Mouse (Mus musculus): ENCODE data around the gene Rnf182. TPM values are rescaled to one million over a fixed set of nuclear protein-coding genes. Genes with fewer than 3 reads are reported as not detected.

Rnf182 gene
- total and polyA plus RNA-seq, 2 experiments from 2014 or later, result 0.56 to 0.88 TPM

- ATAC-seq (ENCODE audit: insufficient read depth, low read depth) (peak; percentile 90), DNase-seq (ENCODE audit: low spot score) (peak; percentile 81)
- H3K4me2 ChIP-seq (ENCODE audit: low read depth, low read length), result no peak overlapping the region
- no peaks in the 10 kb centered on the region for H3K9me3 ChIP-seq (replicated peaks; ENCODE audit: control insufficient read depth, low read length)
- WGBS, result 45% methylated on average over 8 of the region's 8 CpGs
- no peaks in the 10 kb centered on the region for H3K27me3 ChIP-seq (ENCODE audit: control insufficient read depth, insufficient read depth, low read length)
- no peak for TF ChIP-seq CTCF (IDR thresholded peaks at IDR 0.05; ENCODE audit: low read depth)
- peak; percentile 71; the same call in 1 of the 2 replicates for TF ChIP-seq EP300 (IDR thresholded peaks at IDR 0.05; ENCODE audit: low read depth)
- no peak overlapping the region for H3K9ac ChIP-seq (replicated peaks; ENCODE audit: low read depth, low read length)
- no peaks in the 10 kb centered on the region for H3K4me1 ChIP-seq (ENCODE audit: control insufficient read depth, insufficient read depth)
- no peaks in the 10 kb centered on the region for H3K36me3 ChIP-seq (replicated peaks; ENCODE audit: control insufficient read depth, insufficient read depth, low read length)
- peak overlapping the region; percentile 50 for H3K27ac ChIP-seq (ENCODE audit: low read depth)
- H3K4me3 ChIP-seq (ENCODE audit: low read depth, low read length), result no peak overlapping the region
Observed at GRCm38 (mm10) chr13:43684499-43684994, 69.0 kb downstream of the Rnf182 start.

- Histone ChIP-seq H3K9me3 (replicated peaks; ENCODE audit: control insufficient read depth, low read length) (no peaks in the 10 kb centered on the region), H3K4me2 (ENCODE audit: low read depth, low read length) (no peak overlapping the region), H3K4me1 (ENCODE audit: control insufficient read depth, insufficient read depth) (no peaks in the 10 kb centered on the region), H3K4me3 (ENCODE audit: low read depth, low read length) (no peak overlapping the region), H3K9ac (replicated peaks; ENCODE audit: low read depth, low read length) (no peak overlapping the region), H3K27ac (ENCODE audit: low read depth) (no peak overlapping the region), H3K27me3 (ENCODE audit: control insufficient read depth, insufficient read depth, low read length) (no peaks in the 10 kb centered on the region), H3K36me3 (replicated peaks; ENCODE audit: control insufficient read depth, insufficient read depth, low read length) (no peaks in the 10 kb centered on the region)
- TF ChIP-seq CTCF (IDR thresholded peaks at IDR 0.05; ENCODE audit: low read depth), result no peak
- TF ChIP-seq EP300 (IDR thresholded peaks at IDR 0.05; ENCODE audit: low read depth), result no peak
- DNase-seq (ENCODE audit: low spot score) (no peak), ATAC-seq (ENCODE audit: insufficient read depth, low read depth) (no peak)
- 89% methylated on average over 10 of the region's 10 CpGs for WGBS
Observed at GRCm38 (mm10) chr13:43688065-43688464, 72.6 kb downstream of the Rnf182 start.

- WGBS, result 66% methylated on average over 3 of the region's 3 CpGs
- H3K9ac ChIP-seq (replicated peaks; ENCODE audit: low read depth, low read length), result no peak overlapping the region
- TF ChIP-seq CTCF (IDR thresholded peaks at IDR 0.05; ENCODE audit: low read depth) (0 out of 2 replicates have a peak, but pooled peaks have one; percentile 17), EP300 (IDR thresholded peaks at IDR 0.05; ENCODE audit: low read depth) (no peak)
Observed at GRCm38 (mm10) chr13:43691755-43692154, 76.2 kb downstream of the Rnf182 start.

GRCm38 (mm10) chr13:43695521-43695920, 80.0 kb downstream of the Rnf182 start:
- DNase-seq (ENCODE audit: low spot score), result no peak
- ATAC-seq (ENCODE audit: insufficient read depth, low read depth), result no peak
- Histone ChIP-seq H3K9ac (replicated peaks; ENCODE audit: low read depth, low read length) (no peak overlapping the region), H3K9me3 (replicated peaks; ENCODE audit: control insufficient read depth, low read length) (no peaks in the 10 kb centered on the region; the same call in 1 of the 2 replicates), H3K4me1 (ENCODE audit: control insufficient read depth, insufficient read depth) (no peaks in the 10 kb centered on the region), H3K27ac (ENCODE audit: low read depth) (no peak overlapping the region), H3K27me3 (ENCODE audit: control insufficient read depth, insufficient read depth, low read length) (no peaks in the 10 kb centered on the region), H3K36me3 (replicated peaks; ENCODE audit: control insufficient read depth, insufficient read depth, low read length) (no peaks in the 10 kb centered on the region), H3K4me2 (ENCODE audit: low read depth, low read length) (no peak overlapping the region), H3K4me3 (ENCODE audit: low read depth, low read length) (no peak overlapping the region)
- TF ChIP-seq EP300 (IDR thresholded peaks at IDR 0.05; ENCODE audit: low read depth) (no peak), CTCF (IDR thresholded peaks at IDR 0.05; ENCODE audit: low read depth) (no peak)

More at GRCm38 (mm10) chr13:43691755-43692154, 76.2 kb downstream of the Rnf182 start:
- Histone ChIP-seq H3K27me3 (ENCODE audit: control insufficient read depth, insufficient read depth, low read length) (no peaks in the 10 kb centered on the region), H3K27ac (ENCODE audit: low read depth) (no peak overlapping the region), H3K36me3 (replicated peaks; ENCODE audit: control insufficient read depth, insufficient read depth, low read length) (no peaks in the 10 kb centered on the region), H3K9me3 (replicated peaks; ENCODE audit: control insufficient read depth, low read length) (no peaks in the 10 kb centered on the region; the same call in 1 of the 2 replicates), H3K4me1 (ENCODE audit: control insufficient read depth, insufficient read depth) (no peaks in the 10 kb centered on the region), H3K4me3 (ENCODE audit: low read depth, low read length) (no peak overlapping the region), H3K4me2 (ENCODE audit: low read depth, low read length) (no peak overlapping the region)
- ATAC-seq (ENCODE audit: insufficient read depth, low read depth) (no peak), DNase-seq (ENCODE audit: low spot score) (no peak)

DNA sequence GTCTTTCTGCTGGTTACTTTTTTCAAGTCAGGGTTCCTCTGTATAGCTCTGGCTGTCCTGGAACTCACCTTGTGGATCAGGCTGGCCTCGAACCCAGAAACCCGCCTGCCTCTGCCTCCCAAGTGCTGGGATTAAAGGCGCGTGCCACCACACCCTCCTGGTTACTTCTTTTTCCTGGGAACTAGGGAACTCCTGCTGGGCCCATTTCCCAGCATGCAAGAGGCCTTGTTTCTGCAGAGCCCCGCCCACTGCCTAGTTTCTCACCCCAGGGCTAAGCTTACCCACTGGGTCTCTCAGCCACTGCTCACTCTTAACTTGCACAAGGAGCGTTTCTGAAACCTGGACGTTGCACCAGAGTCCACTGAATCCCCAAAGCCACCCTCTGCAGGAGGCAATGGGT, 80.5 kb downstream of the Rnf182 start:
- WGBS, result 88% methylated on average over 7 of the region's 7 CpGs
- TF ChIP-seq CTCF (IDR thresholded peaks at IDR 0.05; ENCODE audit: low read depth), result no peak
- TF ChIP-seq EP300 (IDR thresholded peaks at IDR 0.05; ENCODE audit: low read depth), result no peak
- no peak for ATAC-seq (ENCODE audit: insufficient read depth, low read depth)
- DNase-seq (ENCODE audit: low spot score), result no peak
- H3K27ac ChIP-seq (ENCODE audit: low read depth), result no peak overlapping the region
- no peak overlapping the region for H3K4me3 ChIP-seq (ENCODE audit: low read depth, low read length)
- no peak overlapping the region for H3K9ac ChIP-seq (replicated peaks; ENCODE audit: low read depth, low read length)
- H3K4me1 ChIP-seq (ENCODE audit: control insufficient read depth, insufficient read depth), result no peaks in the 10 kb centered on the region
- H3K9me3 ChIP-seq (replicated peaks; ENCODE audit: control insufficient read depth, low read length), result no peaks in the 10 kb centered on the region; the same call in 1 of the 2 replicates
- no peak overlapping the region for H3K4me2 ChIP-seq (ENCODE audit: low read depth, low read length)
- no peaks in the 10 kb centered on the region for H3K36me3 ChIP-seq (replicated peaks; ENCODE audit: control insufficient read depth, insufficient read depth, low read length)
- no peaks in the 10 kb centered on the region for H3K27me3 ChIP-seq (ENCODE audit: control insufficient read depth, insufficient read depth, low read length)

- DNase-seq (ENCODE audit: low spot score), result no peak
- no peak for ATAC-seq (ENCODE audit: insufficient read depth, low read depth)
- Histone ChIP-seq H3K9ac (replicated peaks; ENCODE audit: low read depth, low read length) (no peak overlapping the region), H3K27ac (ENCODE audit: low read depth) (no peak overlapping the region), H3K4me1 (ENCODE audit: control insufficient read depth, insufficient read depth) (0 out of 2 replicates have a peak, but pooled peaks cover 6% of the 10 kb centered on the region), H3K9me3 (replicated peaks; ENCODE audit: control insufficient read depth, low read length) (no peaks in the 10 kb centered on the region; the same call in 1 of the 2 replicates), H3K27me3 (ENCODE audit: control insufficient read depth, insufficient read depth, low read length) (no peaks in the 10 kb centered on the region), H3K4me3 (ENCODE audit: low read depth, low read length) (no peak overlapping the region), H3K4me2 (ENCODE audit: low read depth, low read length) (no peak overlapping the region), H3K36me3 (replicated peaks; ENCODE audit: control insufficient read depth, insufficient read depth, low read length) (no peaks in the 10 kb centered on the region)
- TF ChIP-seq CTCF (IDR thresholded peaks at IDR 0.05; ENCODE audit: low read depth) (no peak), EP300 (IDR thresholded peaks at IDR 0.05; ENCODE audit: low read depth) (no peak)
- WGBS, result 38% methylated on average over 7 of the region's 7 CpGs
Observed at GRCm38 (mm10) chr13:43698506-43698905, 83.0 kb downstream of the Rnf182 start.
